Mouse (Mus musculus): ENCODE measurements at regions not wholly inside any gene's neighbourhood (a gene's known extent, or its start where the extent isn't known, plus 50 kb on each side); places are given as distances from the start of the nearest gene placed in this dataset.
"Not testable (repeated sequence)": the region's sequence is repeated elsewhere in the genome, so short reads cannot be mapped to it uniquely, and the experiment has no call there.

DNA sequence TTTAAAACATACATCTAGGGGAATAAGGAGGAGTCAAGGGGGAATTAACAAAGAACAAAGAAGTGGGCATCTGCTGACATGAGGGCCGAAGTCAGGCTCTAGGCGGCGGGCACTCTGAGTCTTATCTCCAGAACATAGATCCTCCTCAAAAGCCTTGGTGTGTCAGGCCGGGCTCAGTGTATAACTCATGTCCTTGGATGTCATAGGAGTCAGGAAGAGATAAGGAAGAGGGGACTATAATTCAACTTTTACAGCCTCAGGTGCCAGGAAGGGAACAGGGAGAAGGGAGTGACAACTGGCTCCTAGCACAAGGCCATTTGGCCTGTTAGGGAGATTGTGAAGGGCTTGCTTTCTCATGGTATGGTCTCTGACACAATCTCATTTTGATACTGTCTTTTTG is 185.9 kb upstream of the Ube2e2 start:
- H3K4me1 ChIP-seq (ENCODE audit: control insufficient read depth, insufficient read depth, low read length); H3K27ac ChIP-seq (ENCODE audit: control insufficient read depth, insufficient read depth, low read depth, low read length, poor library complexity); H3K4me3 ChIP-seq (replicated peaks; ENCODE audit: control insufficient read depth, low read depth, low read length): not testable (repeated sequence)
- 75% methylated on average over 4 of the region's 4 CpGs for whole genome bisulfite sequencing

DNA sequence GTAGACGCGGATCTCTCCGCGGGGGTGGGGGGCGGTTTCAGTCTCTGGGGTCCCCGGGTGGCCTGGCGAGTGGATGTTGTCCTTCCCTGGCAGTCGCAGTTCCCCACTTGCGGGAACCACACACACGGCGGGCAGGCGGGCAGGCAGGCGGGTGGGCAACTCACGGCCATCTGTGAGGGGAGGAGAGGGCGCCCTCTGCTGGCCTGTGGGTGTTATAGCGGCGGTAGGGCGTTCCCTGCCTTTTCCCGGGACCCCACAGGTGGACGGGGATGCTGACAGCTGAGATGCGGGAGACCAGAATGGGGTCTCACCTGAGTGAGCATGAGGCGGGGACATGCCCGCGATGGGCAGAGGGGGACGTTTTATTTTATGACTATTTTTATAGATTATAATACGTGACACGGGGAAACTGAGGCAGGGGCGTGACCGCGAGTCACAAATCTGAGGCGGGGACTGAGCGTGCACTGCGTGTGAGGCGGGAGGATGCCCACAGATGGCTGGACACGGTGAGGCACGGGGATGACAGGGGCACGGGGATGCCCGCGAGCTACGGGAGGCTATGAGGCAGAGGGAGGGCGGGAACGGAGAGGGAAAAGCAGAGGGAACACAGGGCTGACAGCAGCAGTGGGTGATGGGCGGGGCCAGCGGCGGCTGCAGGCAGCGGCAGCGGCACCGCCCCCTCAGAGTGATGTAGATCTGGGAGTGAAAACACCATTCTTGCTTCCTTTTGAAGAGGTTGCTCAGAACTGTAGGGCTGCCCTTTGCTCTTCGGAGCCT is 148.1 kb upstream of the Ube2e2 start:
- Histone ChIP-seq H3K27ac (ENCODE audit: control insufficient read depth, insufficient read depth, low read depth, low read length, poor library complexity) (no peak overlapping the region), H3K4me1 (ENCODE audit: control insufficient read depth, insufficient read depth, low read length) (no peaks in the 10 kb centered on the region; the same call in 1 of the 2 replicates), H3K4me3 (replicated peaks; ENCODE audit: control insufficient read depth, low read depth, low read length) (no peak overlapping the region)
- 5% methylated on average over 49 of the region's 49 CpGs for WGBS
- no peak for TF ChIP-seq POLR2A (IDR thresholded peaks at IDR 0.05; ENCODE audit: borderline replicate concordance, control insufficient read depth, low read depth, low read length)
- peak; percentile 16; the same call in 1 of the 2 replicates for TF ChIP-seq CTCF (IDR thresholded peaks at IDR 0.05; ENCODE audit: control insufficient read depth, insufficient read depth, low read length)

DNA sequence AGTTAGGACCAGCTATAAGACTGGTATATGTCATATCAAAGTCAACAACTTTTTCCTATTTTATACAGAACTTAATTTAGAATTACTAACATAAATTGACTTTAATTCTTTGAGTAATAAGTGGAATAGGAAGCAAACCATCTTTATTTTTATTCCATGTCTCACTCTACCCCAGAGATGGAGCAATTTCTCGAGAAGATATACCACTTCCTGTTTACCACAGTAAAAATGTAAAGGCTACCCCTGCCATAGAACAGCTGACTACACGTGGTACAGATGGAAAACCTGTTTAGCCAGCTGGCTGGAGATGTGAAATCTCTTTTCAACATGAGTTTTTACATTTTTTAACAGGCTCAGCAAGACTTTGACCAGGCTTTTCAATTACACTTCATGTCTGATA is 126.0 kb upstream of the Ube2e2 start:
- H3K4me1 ChIP-seq (ENCODE audit: control insufficient read depth, insufficient read depth, low read length), result no peaks in the 10 kb centered on the region
- 1% methylated on average over 2 of the region's 2 CpGs for WGBS
- no peak for TF ChIP-seq POLR2A (IDR thresholded peaks at IDR 0.05; ENCODE audit: borderline replicate concordance, control insufficient read depth, low read depth, low read length)
- TF ChIP-seq CTCF (IDR thresholded peaks at IDR 0.05; ENCODE audit: control insufficient read depth, insufficient read depth, low read length), result no peak
- no peak overlapping the region for H3K4me3 ChIP-seq (replicated peaks; ENCODE audit: control insufficient read depth, low read depth, low read length)
- no peak overlapping the region for H3K27ac ChIP-seq (ENCODE audit: control insufficient read depth, insufficient read depth, low read depth, low read length, poor library complexity)

DNA sequence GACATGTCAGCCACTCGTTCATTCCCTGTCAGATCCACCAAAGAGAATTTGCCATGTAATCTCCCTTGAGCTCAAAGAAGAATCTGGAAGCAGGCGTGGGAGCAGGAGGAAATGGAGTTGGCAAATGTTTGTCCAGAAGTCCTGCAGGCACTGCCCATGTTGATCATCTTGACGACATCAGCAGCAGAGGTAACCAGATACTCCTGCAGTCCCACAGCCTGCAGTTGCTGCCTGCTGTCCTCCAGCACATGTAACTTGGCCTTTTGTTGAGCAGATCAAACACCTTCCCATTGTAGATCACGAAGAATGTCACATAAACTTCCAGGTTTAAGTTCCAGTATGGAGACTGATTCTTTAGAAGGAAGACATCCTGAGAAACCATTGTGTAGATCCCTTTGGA is 121.3 kb upstream of the Ube2e2 start:
- no peak for TF ChIP-seq POLR2A (IDR thresholded peaks at IDR 0.05; ENCODE audit: borderline replicate concordance, control insufficient read depth, low read depth, low read length)
- TF ChIP-seq CTCF (IDR thresholded peaks at IDR 0.05; ENCODE audit: control insufficient read depth, insufficient read depth, low read length), result no peak
- 56% methylated on average over 4 of the region's 4 CpGs for WGBS
- H3K4me3 ChIP-seq (replicated peaks; ENCODE audit: control insufficient read depth, low read depth, low read length), result no peak overlapping the region
- no peak overlapping the region for H3K27ac ChIP-seq (ENCODE audit: control insufficient read depth, insufficient read depth, low read depth, low read length, poor library complexity)
- H3K4me1 ChIP-seq (ENCODE audit: control insufficient read depth, insufficient read depth, low read length), result no peaks in the 10 kb centered on the region

DNA sequence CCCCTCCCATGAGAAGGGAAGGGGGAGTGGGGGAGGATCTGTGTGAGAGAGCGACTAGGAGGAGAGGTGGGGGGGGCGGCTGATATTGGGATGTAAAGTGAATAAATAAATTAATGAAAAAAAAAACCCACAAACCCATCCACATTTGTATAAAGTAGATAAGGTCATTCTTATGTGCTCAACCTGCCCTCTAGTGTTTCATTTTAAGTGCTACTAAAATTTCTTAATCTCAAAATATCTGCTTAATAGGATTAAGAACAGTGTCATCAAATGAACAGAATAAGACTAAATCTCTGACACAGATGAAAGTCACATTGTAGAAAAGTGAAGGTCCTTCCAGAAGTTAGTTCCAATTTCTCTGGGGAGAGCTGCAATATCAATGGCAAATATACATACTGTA is 119.5 kb upstream of the Ube2e2 start:
- not testable (repeated sequence) for H3K4me3 ChIP-seq (replicated peaks; ENCODE audit: control insufficient read depth, low read depth, low read length); H3K27ac ChIP-seq (ENCODE audit: control insufficient read depth, insufficient read depth, low read depth, low read length, poor library complexity); H3K4me1 ChIP-seq (ENCODE audit: control insufficient read depth, insufficient read depth, low read length)
- 73% methylated on average over 2 of the region's 2 CpGs for WGBS

DNA sequence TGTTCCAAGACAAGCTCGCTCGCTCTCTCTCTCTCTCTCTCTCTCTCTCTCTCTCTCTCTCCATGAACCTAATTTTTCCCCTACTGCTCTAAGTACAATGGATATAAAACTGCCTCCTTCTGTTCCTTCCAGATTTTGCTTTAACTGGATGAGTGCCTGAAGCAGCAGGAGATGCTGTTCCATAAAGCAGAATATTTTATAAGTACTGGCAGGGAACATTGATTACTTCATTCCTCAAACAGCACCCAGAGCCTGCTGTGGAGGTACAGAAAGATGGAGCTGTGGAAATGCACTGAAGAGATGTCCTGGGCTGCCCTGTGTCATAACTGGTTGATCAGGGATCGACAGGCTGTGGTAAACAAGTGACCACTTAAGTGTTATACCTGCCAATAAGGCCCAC is 89.8 kb upstream of the Ube2e2 start:
- WGBS, result 82% methylated on average over 3 of the region's 3 CpGs
- no peak for TF ChIP-seq CTCF (IDR thresholded peaks at IDR 0.05; ENCODE audit: control insufficient read depth, insufficient read depth, low read length)
- no peak for TF ChIP-seq POLR2A (IDR thresholded peaks at IDR 0.05; ENCODE audit: borderline replicate concordance, control insufficient read depth, low read depth, low read length)
- no peak overlapping the region for H3K4me3 ChIP-seq (replicated peaks; ENCODE audit: control insufficient read depth, low read depth, low read length)
- H3K4me1 ChIP-seq (ENCODE audit: control insufficient read depth, insufficient read depth, low read length), result no peaks in the 10 kb centered on the region
- no peak overlapping the region for H3K27ac ChIP-seq (ENCODE audit: control insufficient read depth, insufficient read depth, low read depth, low read length, poor library complexity)

DNA sequence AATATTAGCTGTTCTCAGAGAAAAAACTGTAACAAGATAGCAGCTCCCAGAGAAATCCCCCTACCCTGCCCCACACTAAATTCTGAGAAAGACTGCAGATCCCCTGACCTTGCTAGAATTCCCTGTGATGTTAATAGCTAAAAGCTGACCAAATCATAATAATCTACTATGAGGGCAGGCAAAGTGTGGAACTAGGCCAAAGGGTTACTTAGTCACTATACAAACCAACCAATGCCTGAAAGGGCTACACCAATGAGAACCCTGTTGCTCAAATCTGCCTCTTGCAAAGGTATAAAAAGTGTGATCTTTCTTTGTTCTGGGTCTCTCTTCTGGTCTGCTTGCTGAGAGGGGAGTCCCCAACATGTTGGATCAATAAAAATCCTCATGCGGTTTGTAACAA is 69.8 kb upstream of the Ube2e2 start:
- no peak overlapping the region for H3K27ac ChIP-seq (ENCODE audit: control insufficient read depth, insufficient read depth, low read depth, low read length, poor library complexity)

DNA sequence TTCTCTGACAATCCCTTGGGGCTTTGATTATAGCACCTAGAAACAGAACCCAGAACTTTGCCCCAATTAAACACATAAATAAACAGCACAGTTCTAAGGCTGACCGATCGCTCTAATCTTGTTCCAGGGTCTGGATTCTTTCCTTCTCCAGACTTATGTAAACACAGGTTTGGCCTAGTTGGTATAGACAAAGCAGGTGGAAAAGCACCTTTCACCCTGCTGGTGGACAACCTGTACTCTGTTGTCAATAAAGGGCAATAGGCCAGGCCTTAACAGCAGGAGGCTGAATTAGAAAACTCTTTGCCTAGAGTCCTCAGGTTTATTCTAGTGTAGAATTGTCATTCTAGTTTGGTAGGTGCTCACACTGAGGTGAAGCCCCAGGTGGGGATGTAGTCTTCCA is 69.2 kb upstream of the Ube2e2 start:
- Histone ChIP-seq H3K27ac (ENCODE audit: control insufficient read depth, insufficient read depth, low read depth, low read length, poor library complexity) (no peak overlapping the region), H3K4me3 (replicated peaks; ENCODE audit: control insufficient read depth, low read depth, low read length) (no peak overlapping the region), H3K4me1 (ENCODE audit: control insufficient read depth, insufficient read depth, low read length) (no peaks in the 10 kb centered on the region)
- WGBS, result 91% methylated on average over 2 of the region's 2 CpGs
- TF ChIP-seq POLR2A (IDR thresholded peaks at IDR 0.05; ENCODE audit: borderline replicate concordance, control insufficient read depth, low read depth, low read length) (no peak), CTCF (IDR thresholded peaks at IDR 0.05; ENCODE audit: control insufficient read depth, insufficient read depth, low read length) (no peak)

More for the DNA sequence above, 69.8 kb upstream of the Ube2e2 start:
- no peaks in the 10 kb centered on the region for H3K4me1 ChIP-seq (ENCODE audit: control insufficient read depth, insufficient read depth, low read length)
- TF ChIP-seq CTCF (IDR thresholded peaks at IDR 0.05; ENCODE audit: control insufficient read depth, insufficient read depth, low read length) (no peak), POLR2A (IDR thresholded peaks at IDR 0.05; ENCODE audit: borderline replicate concordance, control insufficient read depth, low read depth, low read length) (no peak)
- H3K4me3 ChIP-seq (replicated peaks; ENCODE audit: control insufficient read depth, low read depth, low read length), result no peak overlapping the region
- 81% methylated on average over 1 of the region's 1 CpGs for WGBS
